Mouse (Mus musculus): ENCODE results near the gene Pcyt1a. TPM values are rescaled to one million over a fixed set of nuclear protein-coding genes. Genes with fewer than 3 reads are reported as not detected.
A peak's percentile ranks its signal among the peaks of the same experiment; 100 is the strongest.

Gene Pcyt1a
- polyA plus RNA-seq (2016; fragmentation: Nextera tagmentation; extraction: Ambion mirVana) = 47.5 and 48.6 TPM in 2 replicates

GRCm38 (mm10) chr16:32430474-32431046 is at the start of gene Pcyt1a:
Pcyt1a (plus strand) TSS chr16:32430921.
- no peaks in the 10 kb centered on the region for H3K36me3 ChIP-seq
- peak; percentile 99 for ATAC-seq (ENCODE audit: low FRiP score)
- H3K4me2 ChIP-seq (replicated peaks) = peak within 1 kb of the TSS; percentile 92
- WGBS = under 1% methylated on average over 54 of the region's 54 CpGs
- H3K27ac ChIP-seq = peak within 1 kb of the TSS; percentile 94
- H3K27me3 ChIP-seq = no peaks in the 10 kb centered on the region
- H3K4me1 ChIP-seq = peaks cover 11% of the 10 kb centered on the region
- peak within 1 kb of the TSS; percentile 83 for H3K4me3 ChIP-seq
- no peaks in the 10 kb centered on the region for H3K9me3 ChIP-seq (replicated peaks)
- peak within 1 kb of the TSS; percentile 82 for H3K9ac ChIP-seq

- peaks cover 56% of the 10 kb centered on the region for H3K36me3 ChIP-seq
- H3K9me3 ChIP-seq (replicated peaks) = no peaks in the 10 kb centered on the region
These were observed 47.8 kb upstream of the Pcyt1a start for GRCm38 (mm10) chr16:32382901-32383300.

GRCm38 (mm10) chr16:32384885-32385284 is 45.8 kb upstream of the Pcyt1a start:
- Histone ChIP-seq H3K4me2 (replicated peaks) (no peak overlapping the region), H3K9ac (no peak overlapping the region), H3K36me3 (peaks cover 36% of the 10 kb centered on the region), H3K4me3 (no peak overlapping the region), H3K27ac (no peak overlapping the region), H3K9me3 (replicated peaks) (no peaks in the 10 kb centered on the region), H3K27me3 (no peaks in the 10 kb centered on the region), H3K4me1 (no peaks in the 10 kb centered on the region)
- 89% methylated on average over 2 of the region's 2 CpGs for WGBS
- no peak for ATAC-seq (ENCODE audit: low FRiP score)

More at GRCm38 (mm10) chr16:32382901-32383300, 47.8 kb upstream of the Pcyt1a start:
- Histone ChIP-seq H3K4me3 (no peak overlapping the region), H3K4me2 (replicated peaks) (no peak overlapping the region), H3K27me3 (no peaks in the 10 kb centered on the region), H3K4me1 (no peaks in the 10 kb centered on the region), H3K27ac (no peak overlapping the region), H3K9ac (no peak overlapping the region)
- no peak for ATAC-seq (ENCODE audit: low FRiP score)

DNA sequence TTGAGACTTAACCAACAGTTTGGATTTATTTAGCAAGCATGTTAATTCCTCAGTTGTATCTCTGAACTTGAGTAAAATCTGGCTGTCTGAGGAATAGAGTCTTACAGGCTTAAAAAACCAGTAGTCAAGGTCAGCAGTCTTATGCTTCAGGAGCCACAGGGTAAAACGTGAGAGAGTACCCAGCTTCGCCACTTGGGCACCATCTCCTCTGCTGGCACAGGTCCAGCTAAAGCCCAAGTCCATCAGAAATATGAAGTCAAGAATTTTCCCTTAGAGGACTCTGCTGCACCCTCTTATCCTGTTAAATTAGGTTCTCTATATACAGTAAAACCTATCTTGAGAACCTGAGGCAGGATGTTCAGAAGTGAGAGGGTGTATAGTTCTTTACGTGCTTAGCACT is 43.9 kb upstream of the Pcyt1a start:
- H3K36me3 ChIP-seq = peaks cover 36% of the 10 kb centered on the region
- ATAC-seq (ENCODE audit: low FRiP score) = no peak
- whole genome bisulfite sequencing = 86% methylated on average over 3 of the region's 3 CpGs

DNA sequence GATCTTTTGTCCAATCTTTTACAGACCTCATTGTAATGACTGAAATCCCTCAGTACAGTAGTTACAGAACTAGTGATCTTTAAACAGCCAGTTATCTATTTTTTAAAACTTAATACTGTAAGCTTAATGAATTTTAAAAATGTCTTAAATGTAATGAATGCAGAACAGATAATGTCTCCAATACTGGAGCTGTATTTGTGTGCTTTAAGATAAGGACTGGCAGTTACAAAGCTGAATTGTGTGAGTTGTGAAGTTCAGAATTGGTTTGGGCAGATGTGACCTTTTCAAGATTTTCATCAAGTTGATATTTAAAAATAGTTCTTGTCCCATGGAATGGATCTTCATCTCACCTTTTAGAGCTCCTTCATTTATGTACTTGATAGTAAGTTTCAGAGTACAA is 41.7 kb upstream of the Pcyt1a start:
- Histone ChIP-seq H3K9ac (no peak overlapping the region), H3K27ac (no peak overlapping the region), H3K4me2 (replicated peaks) (no peak overlapping the region), H3K4me1 (no peaks in the 10 kb centered on the region), H3K36me3 (peaks cover 30% of the 10 kb centered on the region), H3K4me3 (no peak overlapping the region), H3K9me3 (replicated peaks) (no peaks in the 10 kb centered on the region), H3K27me3 (no peaks in the 10 kb centered on the region)
- ATAC-seq (ENCODE audit: low FRiP score) = no peak

More for the DNA sequence above, 43.9 kb upstream of the Pcyt1a start:
- H3K4me1 ChIP-seq = no peaks in the 10 kb centered on the region
- no peaks in the 10 kb centered on the region for H3K9me3 ChIP-seq (replicated peaks)
- H3K4me3 ChIP-seq = no peak overlapping the region
- no peak overlapping the region for H3K9ac ChIP-seq
- no peaks in the 10 kb centered on the region for H3K27me3 ChIP-seq
- H3K4me2 ChIP-seq (replicated peaks) = no peak overlapping the region
- H3K27ac ChIP-seq = no peak overlapping the region

DNA sequence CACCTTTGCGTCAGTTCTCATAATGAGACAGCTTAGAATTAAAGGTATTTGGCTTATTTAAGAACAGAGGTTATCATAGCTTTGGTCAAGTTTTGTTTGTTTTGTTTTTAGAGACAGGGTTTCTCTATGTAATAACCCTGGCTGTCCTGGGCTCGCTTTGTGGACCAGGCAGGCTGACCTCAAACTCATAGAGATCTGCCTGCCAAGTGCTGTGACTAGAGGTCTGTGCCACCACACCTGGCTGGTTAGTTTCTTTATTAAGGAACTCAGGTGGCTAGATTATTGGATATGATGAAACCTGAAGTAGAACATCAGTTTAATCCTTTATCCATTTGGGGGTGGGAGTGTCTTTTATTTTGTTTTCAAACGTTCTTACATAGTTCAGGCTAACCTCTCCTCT is 40.9 kb upstream of the Pcyt1a start:
- H3K9ac ChIP-seq = no peak overlapping the region
- no peak for ATAC-seq (ENCODE audit: low FRiP score)
- no peak overlapping the region for H3K27ac ChIP-seq
- no peaks in the 10 kb centered on the region for H3K9me3 ChIP-seq (replicated peaks)
- H3K4me1 ChIP-seq = no peaks in the 10 kb centered on the region
- no peak overlapping the region for H3K4me2 ChIP-seq (replicated peaks)
- H3K36me3 ChIP-seq = peaks cover 26% of the 10 kb centered on the region
- WGBS = 95% methylated on average over 3 of the region's 3 CpGs
- H3K4me3 ChIP-seq = no peak overlapping the region
- H3K27me3 ChIP-seq = no peaks in the 10 kb centered on the region

DNA sequence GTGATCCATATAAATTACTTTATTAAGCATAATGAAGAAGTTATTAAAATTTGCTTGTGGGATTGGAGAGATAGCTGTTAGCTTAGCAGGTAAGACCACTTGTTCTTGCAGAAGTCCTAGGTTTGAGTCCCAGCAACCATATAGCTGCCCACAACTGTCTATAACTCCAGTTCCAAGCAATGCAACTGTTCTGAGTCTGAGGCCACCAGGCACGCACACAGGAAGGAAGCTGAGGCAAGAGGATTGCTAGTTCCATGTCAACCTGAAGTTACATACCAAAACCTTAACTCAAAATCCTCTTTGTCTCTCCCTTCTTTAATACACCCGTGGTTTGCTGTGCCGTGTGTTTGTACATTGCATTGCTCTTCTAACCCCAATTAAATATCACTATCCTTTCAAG is 39.8 kb upstream of the Pcyt1a start:
- Histone ChIP-seq H3K4me1 (no peaks in the 10 kb centered on the region), H3K36me3 (peaks cover 19% of the 10 kb centered on the region), H3K4me3 (no peak overlapping the region), H3K27me3 (no peaks in the 10 kb centered on the region), H3K9me3 (replicated peaks) (no peaks in the 10 kb centered on the region), H3K4me2 (replicated peaks) (no peak overlapping the region), H3K9ac (no peak overlapping the region), H3K27ac (no peak overlapping the region)
- ATAC-seq (ENCODE audit: low FRiP score) = no peak
- WGBS = 95% methylated on average over 3 of the region's 3 CpGs

DNA sequence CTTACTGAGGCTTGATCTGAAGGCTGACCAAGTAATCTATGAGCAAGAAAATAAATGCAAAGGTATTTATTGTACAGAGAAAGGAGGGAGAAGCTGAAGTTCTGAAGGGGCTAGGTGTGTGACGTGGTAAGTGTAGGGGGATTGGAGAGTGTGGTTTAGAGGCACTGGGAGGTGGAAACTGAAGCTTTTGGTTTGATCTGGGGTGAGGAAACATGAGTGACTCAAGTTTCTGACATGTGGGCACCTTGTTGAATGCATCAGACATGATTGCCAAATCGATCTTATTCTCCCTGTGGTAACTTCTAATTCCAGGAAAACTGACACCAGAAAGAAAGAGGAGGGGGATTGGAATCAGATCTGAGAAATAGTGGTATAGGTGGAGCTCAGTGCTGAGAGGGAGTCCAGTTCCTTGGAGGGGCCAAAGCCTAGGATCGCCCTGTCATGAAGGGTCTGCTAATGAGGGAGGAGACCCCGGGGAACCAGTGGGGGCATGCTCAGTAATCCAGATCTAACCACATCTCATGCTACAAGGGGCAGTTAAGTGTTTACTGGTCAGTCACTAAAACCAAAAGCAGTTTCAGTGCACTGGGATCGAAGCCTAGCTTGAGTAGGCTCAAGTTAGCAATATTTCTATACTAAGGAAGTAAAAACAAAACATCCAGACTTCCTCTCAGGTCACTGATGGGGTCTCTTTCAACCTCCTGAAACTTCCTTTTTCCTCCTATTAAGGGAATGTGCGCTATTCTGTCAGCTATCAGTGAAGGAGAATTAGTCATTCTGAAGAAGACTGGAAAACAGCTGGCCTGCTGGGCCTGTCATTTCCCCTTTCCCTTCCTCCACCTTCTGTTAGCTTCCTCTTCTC is 34.8 kb upstream of the Pcyt1a start:
- no peak for ATAC-seq (ENCODE audit: low FRiP score)
- no peak overlapping the region for H3K4me2 ChIP-seq (replicated peaks)
- H3K27me3 ChIP-seq = no peaks in the 10 kb centered on the region
- H3K4me1 ChIP-seq = no peaks in the 10 kb centered on the region
- 0 out of 2 replicates have a peak overlapping the region, but pooled peaks have one; percentile 52 for H3K27ac ChIP-seq
- H3K9ac ChIP-seq = no peak overlapping the region
- H3K36me3 ChIP-seq = peaks cover 17% of the 10 kb centered on the region
- WGBS = 75% methylated on average over 6 of the region's 6 CpGs
- no peak overlapping the region for H3K4me3 ChIP-seq
- no peaks in the 10 kb centered on the region for H3K9me3 ChIP-seq (replicated peaks)

- Histone ChIP-seq H3K4me1 (no peaks in the 10 kb centered on the region), H3K4me2 (replicated peaks) (no peak overlapping the region), H3K9ac (no peak overlapping the region), H3K4me3 (no peak overlapping the region), H3K9me3 (replicated peaks) (no peaks in the 10 kb centered on the region), H3K36me3 (peaks cover 12% of the 10 kb centered on the region), H3K27me3 (no peaks in the 10 kb centered on the region), H3K27ac (0 out of 2 replicates have a peak overlapping the region, but pooled peaks have one; percentile 52)
- WGBS = 58% methylated on average over 3 of the region's 3 CpGs
- ATAC-seq (ENCODE audit: low FRiP score) = no peak
These were observed 34.2 kb upstream of the Pcyt1a start for GRCm38 (mm10) chr16:32396541-32396835.

DNA sequence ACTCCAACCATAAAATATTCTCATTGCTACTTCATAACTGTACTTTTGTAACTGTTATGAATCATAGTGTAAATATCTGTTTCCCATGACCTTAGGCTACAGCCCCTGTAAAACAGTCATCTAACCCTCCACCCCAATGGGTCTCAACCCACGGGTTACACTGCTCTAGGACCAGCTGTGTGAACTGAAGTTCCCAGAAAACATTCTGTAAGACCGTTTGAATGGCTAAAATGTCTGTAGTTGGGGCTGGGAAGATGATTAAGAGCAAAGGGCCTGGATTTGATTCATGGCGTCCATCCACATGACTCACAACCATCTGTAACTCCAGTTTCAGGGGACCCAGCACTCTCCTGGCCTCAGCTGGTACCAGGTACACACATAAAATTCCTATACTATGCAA is 32.5 kb upstream of the Pcyt1a start:
- Histone ChIP-seq H3K4me3 (no peak overlapping the region), H3K27me3 (no peaks in the 10 kb centered on the region), H3K9me3 (replicated peaks) (no peaks in the 10 kb centered on the region), H3K36me3 (peaks cover 2% of the 10 kb centered on the region), H3K27ac (no peak overlapping the region), H3K4me2 (replicated peaks) (no peak overlapping the region), H3K9ac (no peak overlapping the region), H3K4me1 (no peaks in the 10 kb centered on the region)
- WGBS = 77% methylated on average over 3 of the region's 3 CpGs
- ATAC-seq (ENCODE audit: low FRiP score) = no peak

DNA sequence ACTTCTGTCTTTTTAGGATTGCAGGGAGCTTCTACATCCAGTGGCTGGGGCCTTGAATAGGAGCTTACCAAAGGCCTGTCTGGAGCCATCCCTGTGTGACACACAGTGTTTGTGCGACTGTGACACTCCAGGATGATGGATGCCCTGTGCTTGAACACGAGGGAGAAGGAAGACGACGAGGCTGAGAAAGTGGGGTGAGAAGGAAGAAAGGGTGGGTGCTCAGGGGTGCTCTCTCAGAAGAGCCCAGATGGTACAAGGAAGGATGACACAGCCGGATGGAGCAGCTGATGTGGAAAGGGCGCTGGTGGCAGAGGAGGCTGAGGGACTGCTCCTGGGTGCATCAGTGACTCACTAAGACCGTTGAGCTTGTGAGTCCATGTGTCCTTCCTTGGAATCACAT is 30.5 kb upstream of the Pcyt1a start, which contains the start of gene Tm4sf19:
Gene Tm4sf19 (plus strand): TSS at position 240 of the 400 bp plus-strand sequence.
- ATAC-seq (ENCODE audit: low FRiP score) = no peak
- no peak within 1 kb of the TSS for H3K9ac ChIP-seq
- no peaks in the 10 kb centered on the region for H3K9me3 ChIP-seq (replicated peaks)
- H3K4me3 ChIP-seq = no peak within 1 kb of the TSS
- no peaks in the 10 kb centered on the region for H3K27me3 ChIP-seq
- no peaks in the 10 kb centered on the region for H3K4me1 ChIP-seq
- H3K4me2 ChIP-seq (replicated peaks) = no peak within 1 kb of the TSS
- 77% methylated on average over 7 of the region's 7 CpGs for WGBS
- no peaks in the 10 kb centered on the region for H3K36me3 ChIP-seq
- no peak within 1 kb of the TSS for H3K27ac ChIP-seq

- no peaks in the 10 kb centered on the region for H3K9me3 ChIP-seq (replicated peaks)
- H3K27ac ChIP-seq = no peak overlapping the region
- no peaks in the 10 kb centered on the region for H3K4me1 ChIP-seq
- H3K4me2 ChIP-seq (replicated peaks) = no peak overlapping the region
- no peak overlapping the region for H3K9ac ChIP-seq
- WGBS = 82% methylated on average over 9 of the region's 9 CpGs
- no peak overlapping the region for H3K4me3 ChIP-seq
- ATAC-seq (ENCODE audit: low FRiP score) = no peak
- no peaks in the 10 kb centered on the region for H3K36me3 ChIP-seq
- no peaks in the 10 kb centered on the region for H3K27me3 ChIP-seq
These were observed 29.3 kb upstream of the Pcyt1a start for GRCm38 (mm10) chr16:32401335-32401965.

Data from hindbrain, embryonic 12.5 days (tissue).